Mouse (Mus musculus) CD4-positive, CD25-positive, alpha-beta regulatory T cell (primary cell): ENCODE data around the gene 2810021J22Rik. TPM values are rescaled to one million over a fixed set of nuclear protein-coding genes. Genes with fewer than 3 reads are reported as not detected.

Experiments used
- polyA plus RNA-seq: library from polyadenylated mRNA; unstranded; fragments of 100-300 nt; shearing (Covaris generic); gene quantifications from one replicate; pipeline ENCODE4 v1.2.1, GENCODE M21; 2017

2810021J22Rik gene
- 11.1 TPM for polyA plus RNA-seq

GRCm38 (mm10) chr11:58867039-58867953, at the start of gene 2810021J22Rik:
Gene 2810021J22Rik, plus strand, starts transcription at chr11:58867216.

GRCm38 (mm10) chr11:58828937-58829336, 38.1 kb upstream of the 2810021J22Rik start, which contains the start of gene Olfr312:
Gene Olfr312, plus strand, starts transcription at chr11:58829237.

GRCm38 (mm10) chr11:58838951-58839350, 28.1 kb upstream of the 2810021J22Rik start, which contains the start of gene Olfr311:
Gene Olfr311, plus strand, starts transcription at chr11:58839251.

GRCm38 (mm10) chr11:58846919-58847461, 20.0 kb upstream of the 2810021J22Rik start, which contains the start of gene Gm12258:
Gene Gm12258, plus strand, starts transcription at chr11:58847158.

GRCm38 (mm10) chr11:58903511-58904409, 36.7 kb downstream of the 2810021J22Rik start, which contains the start of gene Zfp39:
Gene Zfp39, minus strand, starts transcription at chr11:58904225.

GRCm38 (mm10) chr11:58917745-58918366, 50.8 kb downstream of the 2810021J22Rik start, which contains the start of gene Btnl10:
Gene Btnl10, plus strand, starts transcription at chr11:58917908.

Other genes with a start within 250 kb of the 2810021J22Rik start
- not detected for gene Olfr323, start 236.7 kb upstream of the 2810021J22Rik start, polyA plus RNA-seq
- not detected for gene Trim58, start 226.8 kb upstream of the 2810021J22Rik start, polyA plus RNA-seq
- not detected for gene Olfr322, start 208.4 kb upstream of the 2810021J22Rik start, polyA plus RNA-seq
- gene Olfr320, start 186.1 kb upstream of the 2810021J22Rik start, polyA plus RNA-seq, result not detected
- not detected for gene Olfr319, start 168.1 kb upstream of the 2810021J22Rik start, polyA plus RNA-seq
- gene Olfr318, start 143.2 kb upstream of the 2810021J22Rik start, polyA plus RNA-seq, result not detected
- not detected for gene Olfr317, start 128.0 kb upstream of the 2810021J22Rik start, polyA plus RNA-seq
- not detected for gene Olfr316, start 114.5 kb upstream of the 2810021J22Rik start, polyA plus RNA-seq
- gene Olfr315, start 94.0 kb upstream of the 2810021J22Rik start, polyA plus RNA-seq, result not detected
- gene Olfr314, start 84.3 kb upstream of the 2810021J22Rik start, polyA plus RNA-seq, result not detected
- 0.66 TPM for gene Fam183b, start 65.3 kb upstream of the 2810021J22Rik start, polyA plus RNA-seq
- not detected for gene Olfr313, start 52.2 kb upstream of the 2810021J22Rik start, polyA plus RNA-seq
- gene Olfr312, start 38.0 kb upstream of the 2810021J22Rik start, polyA plus RNA-seq, result not detected
- not detected for gene Olfr311, start 28.0 kb upstream of the 2810021J22Rik start, polyA plus RNA-seq
- 10.4 TPM for gene Gm12258, start 20.1 kb upstream of the 2810021J22Rik start, polyA plus RNA-seq
- 11.0 TPM for gene Zfp39, start 37.0 kb downstream of the 2810021J22Rik start, polyA plus RNA-seq
- not detected for gene Btnl10, start 50.7 kb downstream of the 2810021J22Rik start, polyA plus RNA-seq
- gene Rnf187, start 71.7 kb downstream of the 2810021J22Rik start, polyA plus RNA-seq, result 302 TPM
- gene Hist3h2ba, start 81.7 kb downstream of the 2810021J22Rik start, polyA plus RNA-seq, result 22.4 TPM
- gene Hist3h2a, start 87.5 kb downstream of the 2810021J22Rik start, polyA plus RNA-seq, result 20.4 TPM
- 0.34 TPM for gene Trim17, start 87.5 kb downstream of the 2810021J22Rik start, polyA plus RNA-seq
- gene Trim11, start 110.9 kb downstream of the 2810021J22Rik start, polyA plus RNA-seq, result 55.0 TPM